ENCODE assay signal across 8 mouse cellular contexts in genomic region chr17:56276643-56277566, GRCm38 (mm10). TPM values are rescaled to one million over a fixed set of nuclear protein-coding genes. Genes with fewer than 3 reads are reported as not detected.
A peak's percentile ranks its signal among the peaks of the same experiment; 100 is the strongest.
DNase-seq lines count a peak whose midpoint lies in the region; ATAC-seq lines count a peak whose summit lies in the region.

TSS of gene Ticam1 (minus strand) at chr17:56276786.

- peak; percentile 61 to 91 for DNase-seq in urinary bladder, adult 18-20 months (ENCODE audit: low spot score in 2 of 2)
- DNase-seq in urinary bladder, adult 2 months (ENCODE audit: low spot score) = no peak
- DNase-seq in embryonic facial prominence, embryonic 10.5 days (ENCODE audit: low spot score) = peak; percentile 97
- DNase-seq in gonadal fat pad, adult 2 months (ENCODE audit: low read depth) = peak; percentile 83
- peak; percentile 84 for DNase-seq in left cerebral cortex, postnatal 4 days
- peak; percentile 97 for DNase-seq in midbrain, embryonic 11.5 days (ENCODE audit: low spot score, missing footprints)
- peak; percentile 49 for DNase-seq in right cerebral cortex, postnatal 4 days

- peak within 1 kb of the TSS; percentile 87 for H3K9ac ChIP-seq in intestine, embryonic 16.5 days (ENCODE audit: low read depth, low read length)
- H3K9ac ChIP-seq in midbrain, embryonic 11.5 days (ENCODE audit: low read length) = peak within 1 kb of the TSS; percentile 58

- peaks cover 25% of the 10 kb centered on the region for H3K4me1 ChIP-seq in embryonic facial prominence, embryonic 10.5 days
- H3K4me1 ChIP-seq in intestine, embryonic 16.5 days (ENCODE audit: control insufficient read depth, insufficient read depth, low read length) = peaks cover 33% of the 10 kb centered on the region
- peaks cover 8% of the 10 kb centered on the region; the same call in 1 of the 2 replicates for H3K4me1 ChIP-seq in midbrain, embryonic 11.5 days (ENCODE audit: control insufficient read depth, insufficient read depth, low read length)

- peaks cover 38% of the 10 kb centered on the region for H3K36me3 ChIP-seq in embryonic facial prominence, embryonic 10.5 days (replicated peaks)
- H3K36me3 ChIP-seq in intestine, embryonic 16.5 days (ENCODE audit: control insufficient read depth, insufficient read depth, low read length) = peaks cover 7% of the 10 kb centered on the region
- 0 out of 2 replicates have a peak, but pooled peaks cover 6% of the 10 kb centered on the region for H3K36me3 ChIP-seq in midbrain, embryonic 11.5 days (ENCODE audit: control insufficient read depth, insufficient read depth, low read length)

- ATAC-seq in intestine, embryonic 16.5 days = peak; percentile 90
- peak; percentile 91 for ATAC-seq in midbrain, embryonic 11.5 days (ENCODE audit: low FRiP score)

- intact Hi-C loops in left cerebral cortex, postnatal 4 days (cut with DNase I) = no loop called here

- peak within 1 kb of the TSS; percentile 67 for H3K4me3 ChIP-seq in embryonic facial prominence, embryonic 10.5 days
- H3K4me3 ChIP-seq in intestine, embryonic 16.5 days (ENCODE audit: low read length) = peak within 1 kb of the TSS; percentile 68
- peak within 1 kb of the TSS; percentile 43 for H3K4me3 ChIP-seq in midbrain, embryonic 11.5 days (ENCODE audit: low read depth, low read length)

- WGBS in embryonic facial prominence, embryonic 10.5 days = 8% methylated on average over 21 of the region's 21 CpGs
- 3% methylated on average over 17 of the region's 21 CpGs for WGBS in intestine, embryonic 16.5 days
- 7% methylated on average over 21 of the region's 21 CpGs for WGBS in midbrain, embryonic 11.5 days

- H3K9me3 ChIP-seq in embryonic facial prominence, embryonic 10.5 days = no peaks in the 10 kb centered on the region
- no peaks in the 10 kb centered on the region for H3K9me3 ChIP-seq in intestine, embryonic 16.5 days (ENCODE audit: control insufficient read depth, low read length)
- no peaks in the 10 kb centered on the region for H3K9me3 ChIP-seq in midbrain, embryonic 11.5 days (ENCODE audit: control insufficient read depth, low read length)

- H3K27ac ChIP-seq in embryonic facial prominence, embryonic 10.5 days (replicated peaks) = peak within 1 kb of the TSS; percentile 85
- H3K27ac ChIP-seq in intestine, embryonic 16.5 days (ENCODE audit: low read length) = peak within 1 kb of the TSS; percentile 96
- H3K27ac ChIP-seq in midbrain, embryonic 11.5 days (ENCODE audit: low read depth, low read length) = peak within 1 kb of the TSS; percentile 50; the same call in 1 of the 2 replicates

- peak within 1 kb of the TSS; percentile 69 for H3K4me2 ChIP-seq in intestine, embryonic 16.5 days (ENCODE audit: low read depth, low read length)
- peak within 1 kb of the TSS; percentile 61 for H3K4me2 ChIP-seq in midbrain, embryonic 11.5 days

- H3K27me3 ChIP-seq in embryonic facial prominence, embryonic 10.5 days (replicated peaks; ENCODE audit: low read depth, poor library complexity, severe bottlenecking) = no peaks in the 10 kb centered on the region
- H3K27me3 ChIP-seq in intestine, embryonic 16.5 days (replicated peaks; ENCODE audit: control insufficient read depth, insufficient read depth, low read length) = no peaks in the 10 kb centered on the region
- H3K27me3 ChIP-seq in midbrain, embryonic 11.5 days (ENCODE audit: control insufficient read depth, insufficient read depth, low read length) = no peaks in the 10 kb centered on the region

RNA-seq across cellular contexts. Expression of gene Ticam1, which starts in this region (rescaled TPM):
- polyA plus RNA-seq in urinary bladder, adult 2 months (2012; rRNA removed) = 8.7 and 10.0 TPM in 2 replicates
- 3.2 and 3.7 TPM in 2 replicates for polyA plus RNA-seq in embryonic facial prominence, embryonic 10.5 days (2016; fragmentation: Nextera tagmentation; extraction: Ambion mirVana)
- polyA plus RNA-seq in gonadal fat pad, adult 2 months (2012; rRNA removed) = 22.9 and 23.8 TPM in 2 replicates
- polyA plus RNA-seq in intestine, embryonic 16.5 days (2015; fragmentation: Nextera tagmentation; extraction: Ambion mirVana) = 16.4 and 19.4 TPM in 2 replicates
- total RNA-seq in left cerebral cortex, postnatal 4 days (2021) = 1 to 10 TPM; 3.4 to 3.7 TPM
- polyA plus RNA-seq in midbrain, embryonic 11.5 days (2014; fragmentation: Nextera tagmentation; extraction: Ambion mirVana) = 1.7 and 2.6 TPM in 2 replicates
